26 mouse cellular contexts compared by ENCODE assay signal in genomic region chr8:98061778-98062177, GRCm38 (mm10).
"Had no signal": no experiment of that assay in that cellular context is flagged by ENCODE, and none has a peak within 500 bp of the region (broad histone marks: within the 10 kb centered on the region; RNA-seq: fewer than 3 reads in every experiment).

No protein-coding gene starts in this region.

- H3K4me1 ChIP-seq: heart, embryonic 10.5 days; heart, embryonic 12.5 days; hindbrain, embryonic 10.5 days; hindbrain, embryonic 12.5 days; intestine, embryonic 15.5 days; limb, embryonic 13.5 days; limb, embryonic 15.5 days; liver, embryonic 13.5 days had no signal

- DNase-seq: gastrocnemius, adult 2 months; gastrocnemius, postnatal 10 days; gastrocnemius, postnatal 25 days; heart, adult 18-20 months; heart, postnatal 10 days; heart, postnatal 4 days; kidney, adult 18-20 months; kidney, adult 8-10 months; kidney, postnatal 10 days; kidney, postnatal 25 days; kidney, postnatal 4 days; layer of hippocampus, postnatal 36 days; left cerebral cortex, postnatal 4 days; liver, embryonic 13.5 days had no signal

- H3K27me3 ChIP-seq: heart, embryonic 12.5 days; hindbrain, embryonic 12.5 days; intestine, embryonic 15.5 days; limb, embryonic 13.5 days; limb, embryonic 15.5 days; liver, embryonic 13.5 days had no signal

- H3K9me3 ChIP-seq: heart, embryonic 10.5 days; heart, embryonic 12.5 days; hindbrain, embryonic 10.5 days; hindbrain, embryonic 12.5 days; intestine, embryonic 15.5 days; limb, embryonic 13.5 days; limb, embryonic 15.5 days; liver, embryonic 13.5 days had no signal

- ATAC-seq: hindbrain, embryonic 16.5 days; inflammation-experienced regulatory T-cells, adult 6 months; intestine, embryonic 15.5 days; intestine, postnatal 0 days had no signal

- H3K36me3 ChIP-seq: heart, embryonic 10.5 days; heart, embryonic 12.5 days; hindbrain, embryonic 10.5 days; hindbrain, embryonic 12.5 days; intestine, embryonic 15.5 days; limb, embryonic 13.5 days; limb, embryonic 15.5 days; liver, embryonic 13.5 days had no signal

- H3K4me2 ChIP-seq: heart, embryonic 12.5 days; hindbrain, embryonic 12.5 days; hindbrain, embryonic 14.5 days; intestine, embryonic 15.5 days; limb, embryonic 13.5 days; limb, embryonic 15.5 days; liver, embryonic 13.5 days had no signal

- H3K9ac ChIP-seq: heart, embryonic 12.5 days; hindbrain, embryonic 12.5 days; hindbrain, embryonic 14.5 days; intestine, embryonic 15.5 days; limb, embryonic 13.5 days; limb, embryonic 15.5 days; liver, embryonic 13.5 days had no signal

- H3K27ac ChIP-seq: gastrocnemius, adult 2 months; heart, embryonic 10.5 days; hindbrain, embryonic 10.5 days; hindbrain, embryonic 12.5 days; hindbrain, embryonic 14.5 days; intestine, embryonic 15.5 days; layer of hippocampus, adult 2 months; limb, embryonic 13.5 days; limb, embryonic 15.5 days; liver, embryonic 13.5 days had no signal

- H3K4me3 ChIP-seq: gastrocnemius, adult 2 months; heart, embryonic 10.5 days; heart, embryonic 12.5 days; hindbrain, embryonic 10.5 days; hindbrain, embryonic 12.5 days; intestine, embryonic 15.5 days; layer of hippocampus, adult 2 months; limb, embryonic 13.5 days; limb, embryonic 15.5 days; liver, embryonic 13.5 days had no signal
